ENCODE assay signal across 19 mouse cellular contexts in genomic region chr17:87512000-87512611, GRCm38 (mm10).
DNase-seq lines count a peak whose midpoint lies in the region; ATAC-seq and TF ChIP-seq lines count a peak whose summit lies in the region.
"Had no signal": no experiment of that assay in that cellular context is flagged by ENCODE, and none has a peak within 500 bp of the region (broad histone marks: within the 10 kb centered on the region; RNA-seq: fewer than 3 reads in every experiment).

No protein-coding gene starts in this region.

- H3K4me3 ChIP-seq in forebrain, embryonic 12.5 days (replicated peaks) = no peak overlapping the region
- no peak overlapping the region for H3K4me3 ChIP-seq in forebrain, embryonic 10.5 days
- no peak overlapping the region for H3K4me3 ChIP-seq in stomach, embryonic 16.5 days (replicated peaks; ENCODE audit: low read length)
- H3K4me3 ChIP-seq in stomach, postnatal 0 days (ENCODE audit: low read depth, low read length) = no peak overlapping the region
- no peak overlapping the region for H3K4me3 ChIP-seq in limb, embryonic 10.5 days
- no peak overlapping the region for H3K4me3 ChIP-seq in neural tube, embryonic 15.5 days (replicated peaks)
- H3K4me3 ChIP-seq: embryonic facial prominence, embryonic 15.5 days; heart, embryonic 13.5 days; limb, embryonic 12.5 days; liver, embryonic 15.5 days had no signal

- peaks cover 33% of the 10 kb centered on the region for H3K4me1 ChIP-seq in forebrain, embryonic 12.5 days
- peaks cover 49% of the 10 kb centered on the region for H3K4me1 ChIP-seq in forebrain, embryonic 10.5 days
- H3K4me1 ChIP-seq in stomach, embryonic 16.5 days (ENCODE audit: control insufficient read depth, insufficient read depth, low read length) = peaks cover 9% of the 10 kb centered on the region; the same call in 1 of the 2 replicates
- no peaks in the 10 kb centered on the region; the same call in 1 of the 2 replicates for H3K4me1 ChIP-seq in stomach, postnatal 0 days (replicated peaks; ENCODE audit: control insufficient read depth, insufficient read depth)
- H3K4me1 ChIP-seq in limb, embryonic 10.5 days = peaks cover 49% of the 10 kb centered on the region
- peaks cover 17% of the 10 kb centered on the region for H3K4me1 ChIP-seq in neural tube, embryonic 15.5 days

- H3K4me2 ChIP-seq in forebrain, embryonic 12.5 days = no peak overlapping the region
- no peak overlapping the region for H3K4me2 ChIP-seq in stomach, embryonic 16.5 days (ENCODE audit: low read depth, low read length)
- no peak overlapping the region for H3K4me2 ChIP-seq in stomach, postnatal 0 days (replicated peaks; ENCODE audit: low read depth)
- no peak overlapping the region for H3K4me2 ChIP-seq in neural tube, embryonic 15.5 days
- H3K4me2 ChIP-seq: embryonic facial prominence, embryonic 15.5 days; heart, embryonic 13.5 days; limb, embryonic 12.5 days; liver, embryonic 15.5 days had no signal

- peak; percentile 21; the same call in 1 of the 2 replicates for ATAC-seq in forebrain, embryonic 12.5 days (ENCODE audit: low FRiP score)
- 0 out of 2 replicates have a peak, but pooled peaks have one; percentile 19 for ATAC-seq in stomach, embryonic 16.5 days (ENCODE audit: insufficient read depth, low FRiP score)
- ATAC-seq in stomach, postnatal 0 days (ENCODE audit: low FRiP score, low TSS enrichment) = no peak
- ATAC-seq in neural tube, embryonic 15.5 days (ENCODE audit: low FRiP score) = peak; percentile 57
- ATAC-seq: forebrain, embryonic 14.5 days had no signal

- no peaks in the 10 kb centered on the region for H3K9me3 ChIP-seq in forebrain, embryonic 12.5 days
- H3K9me3 ChIP-seq in forebrain, embryonic 10.5 days = no peaks in the 10 kb centered on the region
- H3K9me3 ChIP-seq in stomach, embryonic 16.5 days (replicated peaks; ENCODE audit: control insufficient read depth, low read length) = no peaks in the 10 kb centered on the region
- no peaks in the 10 kb centered on the region for H3K9me3 ChIP-seq in stomach, postnatal 0 days (ENCODE audit: control insufficient read depth, low read length)
- no peaks in the 10 kb centered on the region for H3K9me3 ChIP-seq in limb, embryonic 10.5 days (replicated peaks)
- H3K9me3 ChIP-seq in neural tube, embryonic 15.5 days (replicated peaks) = no peaks in the 10 kb centered on the region
- H3K9me3 ChIP-seq: embryonic facial prominence, embryonic 15.5 days; heart, embryonic 13.5 days; limb, embryonic 12.5 days; liver, embryonic 15.5 days had no signal

- TF ChIP-seq CTCF in stomach, postnatal 0 days (IDR thresholded peaks at IDR 0.05; ENCODE audit: low read depth) = no peak

- TF ChIP-seq EP300 in stomach, postnatal 0 days (optimal IDR thresholded peaks at IDR 0.05) = no peak

- no peak for DNase-seq in forebrain, embryonic 10.5 days (ENCODE audit: extremely low spot score, low spot score)
- no peak for DNase-seq in stomach, postnatal 0 days (ENCODE audit: low spot score)
- DNase-seq in limb, embryonic 10.5 days (ENCODE audit: low spot score) = no peak
- no peak for DNase-seq in natural killer cell, adult 2 months (ENCODE audit: low spot score in 2 of 2)
- DNase-seq in cerebellum, adult 11 months = no peak
- DNase-seq: adrenal gland, postnatal 10 days; cerebellum, postnatal 36 days; gastrocnemius, postnatal 10 days; layer of hippocampus, postnatal 36 days; lung, postnatal 36 days; spleen, adult 18-20 months had no signal

- H3K27ac ChIP-seq in forebrain, embryonic 12.5 days = 0 out of 2 replicates have a peak overlapping the region, but pooled peaks have one; percentile 5
- H3K27ac ChIP-seq in forebrain, embryonic 10.5 days = no peak overlapping the region
- H3K27ac ChIP-seq in stomach, embryonic 16.5 days (ENCODE audit: low read length) = no peak overlapping the region
- no peak overlapping the region for H3K27ac ChIP-seq in stomach, postnatal 0 days (replicated peaks)
- 0 out of 2 replicates have a peak overlapping the region, but pooled peaks have one; percentile 46 for H3K27ac ChIP-seq in limb, embryonic 10.5 days
- H3K27ac ChIP-seq in neural tube, embryonic 15.5 days (replicated peaks) = peak overlapping the region; percentile 65
- H3K27ac ChIP-seq: embryonic facial prominence, embryonic 15.5 days; heart, embryonic 13.5 days; limb, embryonic 12.5 days; liver, embryonic 15.5 days had no signal

- no peaks in the 10 kb centered on the region for H3K36me3 ChIP-seq in forebrain, embryonic 12.5 days (replicated peaks)
- H3K36me3 ChIP-seq in forebrain, embryonic 10.5 days (replicated peaks) = no peaks in the 10 kb centered on the region
- H3K36me3 ChIP-seq in stomach, embryonic 16.5 days (ENCODE audit: control insufficient read depth, insufficient read depth, low read length) = no peaks in the 10 kb centered on the region
- H3K36me3 ChIP-seq in stomach, postnatal 0 days (ENCODE audit: control insufficient read depth, insufficient read depth, low read length) = no peaks in the 10 kb centered on the region
- no peaks in the 10 kb centered on the region for H3K36me3 ChIP-seq in limb, embryonic 10.5 days
- no peaks in the 10 kb centered on the region for H3K36me3 ChIP-seq in neural tube, embryonic 15.5 days
- H3K36me3 ChIP-seq: embryonic facial prominence, embryonic 15.5 days; heart, embryonic 13.5 days; limb, embryonic 12.5 days; liver, embryonic 15.5 days had no signal

- WGBS in forebrain, embryonic 12.5 days = 63% methylated on average over 9 of the region's 9 CpGs
- WGBS in forebrain, embryonic 10.5 days = 73% methylated on average over 9 of the region's 9 CpGs
- 68% methylated on average over 9 of the region's 9 CpGs for WGBS in stomach, embryonic 16.5 days
- 63% methylated on average over 9 of the region's 9 CpGs for WGBS in stomach, postnatal 0 days
- WGBS in limb, embryonic 10.5 days = 68% methylated on average over 9 of the region's 9 CpGs
- 39% methylated on average over 9 of the region's 9 CpGs for WGBS in neural tube, embryonic 15.5 days

- H3K27me3 ChIP-seq in forebrain, embryonic 12.5 days = 0 out of 2 replicates have a peak, but pooled peaks cover 3% of the 10 kb centered on the region
- H3K27me3 ChIP-seq in forebrain, embryonic 10.5 days (ENCODE audit: poor library complexity, severe bottlenecking) = no peaks in the 10 kb centered on the region; the same call in 1 of the 2 replicates
- H3K27me3 ChIP-seq in stomach, embryonic 16.5 days (ENCODE audit: control insufficient read depth, insufficient read depth, low read length) = no peaks in the 10 kb centered on the region
- H3K27me3 ChIP-seq in stomach, postnatal 0 days (ENCODE audit: control insufficient read depth, insufficient read depth, low read length) = no peaks in the 10 kb centered on the region
- H3K27me3 ChIP-seq in limb, embryonic 10.5 days (ENCODE audit: low read depth, poor library complexity, severe bottlenecking) = no peaks in the 10 kb centered on the region
- no peaks in the 10 kb centered on the region for H3K27me3 ChIP-seq in neural tube, embryonic 15.5 days (replicated peaks)
- H3K27me3 ChIP-seq: embryonic facial prominence, embryonic 15.5 days; heart, embryonic 13.5 days; liver, embryonic 15.5 days had no signal

- no peak overlapping the region for H3K9ac ChIP-seq in forebrain, embryonic 12.5 days
- no peak overlapping the region; the same call in 1 of the 2 replicates for H3K9ac ChIP-seq in stomach, embryonic 16.5 days (ENCODE audit: low read length)
- H3K9ac ChIP-seq in stomach, postnatal 0 days (ENCODE audit: low read length) = no peak overlapping the region
- no peak overlapping the region for H3K9ac ChIP-seq in neural tube, embryonic 15.5 days (replicated peaks)
- H3K9ac ChIP-seq: embryonic facial prominence, embryonic 15.5 days; heart, embryonic 13.5 days; limb, embryonic 12.5 days; liver, embryonic 15.5 days had no signal

Comparison
In these comparisons a context has a peak if more than half of its experiments do, and no peak if none do; other contexts are left out.
1. H3K27ac ChIP-seq: peak in forebrain, embryonic 12.5 days (single experiment), limb, embryonic 10.5 days (single experiment) and neural tube, embryonic 15.5 days (single experiment); none in forebrain, embryonic 10.5 days (single experiment), stomach, embryonic 16.5 days (single experiment) and stomach, postnatal 0 days (single experiment).